Mouse (Mus musculus): ENCODE measurements around the gene D6Ertd527e. TPM values are rescaled to one million over a fixed set of nuclear protein-coding genes. Genes with fewer than 3 reads are reported as not detected.

Gene D6Ertd527e
- polyA plus RNA-seq, 1 experiment from 2014 or later = 0.18 TPM

- no peak overlapping the region for H3K9ac ChIP-seq (replicated peaks)
- no peaks in the 10 kb centered on the region for H3K27me3 ChIP-seq (replicated peaks)
- peaks cover 4% of the 10 kb centered on the region; the same call in 1 of the 2 replicates for H3K4me1 ChIP-seq
- ATAC-seq (ENCODE audit: low FRiP score) = no peak
- H3K36me3 ChIP-seq = no peaks in the 10 kb centered on the region
- H3K4me2 ChIP-seq = no peak overlapping the region
- no peaks in the 10 kb centered on the region for H3K9me3 ChIP-seq (replicated peaks)
- 81% methylated on average over 2 of the region's 2 CpGs for WGBS
- no peak overlapping the region for H3K4me3 ChIP-seq (replicated peaks)
- no peak overlapping the region for H3K27ac ChIP-seq (replicated peaks)
Measured at GRCm38 (mm10) chr6:87115981-87116380, 11.4 kb downstream of the D6Ertd527e start.

- no peaks in the 10 kb centered on the region for H3K9me3 ChIP-seq (replicated peaks)
- H3K4me3 ChIP-seq (replicated peaks) = no peak overlapping the region
- H3K27ac ChIP-seq (replicated peaks) = no peak overlapping the region
- ATAC-seq (ENCODE audit: low FRiP score) = no peak
- no peaks in the 10 kb centered on the region for H3K27me3 ChIP-seq (replicated peaks)
- H3K4me2 ChIP-seq = no peak overlapping the region
- 89% methylated on average over 7 of the region's 7 CpGs for WGBS
- H3K36me3 ChIP-seq = no peaks in the 10 kb centered on the region
- H3K4me1 ChIP-seq = peaks cover 4% of the 10 kb centered on the region; the same call in 1 of the 2 replicates
- H3K9ac ChIP-seq (replicated peaks) = no peak overlapping the region
Measured at GRCm38 (mm10) chr6:87116596-87116995, 12.1 kb downstream of the D6Ertd527e start.

- Histone ChIP-seq H3K4me1 (no peaks in the 10 kb centered on the region), H3K36me3 (no peaks in the 10 kb centered on the region), H3K27ac (replicated peaks) (no peak overlapping the region), H3K9me3 (replicated peaks) (no peaks in the 10 kb centered on the region), H3K4me3 (replicated peaks) (no peak overlapping the region), H3K27me3 (replicated peaks) (no peaks in the 10 kb centered on the region), H3K4me2 (no peak overlapping the region), H3K9ac (replicated peaks) (no peak overlapping the region)
- no peak for ATAC-seq (ENCODE audit: low FRiP score)
- WGBS = 86% methylated on average over 20 of the region's 20 CpGs
Measured at GRCm38 (mm10) chr6:87119066-87119837, 14.7 kb downstream of the D6Ertd527e start.

GRCm38 (mm10) chr6:87119975-87120374 lies 15.4 kb downstream of the D6Ertd527e start:
- Histone ChIP-seq H3K27ac (replicated peaks) (no peak overlapping the region), H3K27me3 (replicated peaks) (no peaks in the 10 kb centered on the region), H3K4me2 (no peak overlapping the region), H3K4me3 (replicated peaks) (no peak overlapping the region), H3K9ac (replicated peaks) (no peak overlapping the region), H3K9me3 (replicated peaks) (no peaks in the 10 kb centered on the region), H3K36me3 (no peaks in the 10 kb centered on the region), H3K4me1 (no peaks in the 10 kb centered on the region)
- no peak for ATAC-seq (ENCODE audit: low FRiP score)
- 80% methylated on average over 4 of the region's 4 CpGs for WGBS

- H3K4me1 ChIP-seq = no peaks in the 10 kb centered on the region
- no peaks in the 10 kb centered on the region for H3K9me3 ChIP-seq (replicated peaks)
- no peak for ATAC-seq (ENCODE audit: low FRiP score)
- H3K9ac ChIP-seq (replicated peaks) = no peak overlapping the region
- H3K4me2 ChIP-seq = no peak overlapping the region
- WGBS = 93% methylated on average over 6 of the region's 6 CpGs
- H3K27me3 ChIP-seq (replicated peaks) = no peaks in the 10 kb centered on the region
- H3K27ac ChIP-seq (replicated peaks) = no peak overlapping the region
- H3K36me3 ChIP-seq = no peaks in the 10 kb centered on the region
- no peak overlapping the region for H3K4me3 ChIP-seq (replicated peaks)
Measured at GRCm38 (mm10) chr6:87120661-87121060, 16.1 kb downstream of the D6Ertd527e start.

- Histone ChIP-seq H3K27me3 (replicated peaks) (no peaks in the 10 kb centered on the region), H3K9me3 (replicated peaks) (no peaks in the 10 kb centered on the region), H3K4me1 (no peaks in the 10 kb centered on the region), H3K4me3 (replicated peaks) (no peak overlapping the region), H3K9ac (replicated peaks) (no peak overlapping the region), H3K4me2 (no peak overlapping the region), H3K27ac (replicated peaks) (no peak overlapping the region), H3K36me3 (no peaks in the 10 kb centered on the region)
- ATAC-seq (ENCODE audit: low FRiP score) = no peak
- WGBS = 85% methylated on average over 7 of the region's 7 CpGs
Measured at GRCm38 (mm10) chr6:87121961-87122360, 17.4 kb downstream of the D6Ertd527e start.

- ATAC-seq (ENCODE audit: low FRiP score) = no peak
- Histone ChIP-seq H3K9me3 (replicated peaks) (no peaks in the 10 kb centered on the region), H3K4me3 (replicated peaks) (no peak overlapping the region), H3K27me3 (replicated peaks) (no peaks in the 10 kb centered on the region), H3K27ac (replicated peaks) (no peak overlapping the region), H3K4me2 (no peak overlapping the region), H3K36me3 (no peaks in the 10 kb centered on the region), H3K4me1 (no peaks in the 10 kb centered on the region), H3K9ac (replicated peaks) (no peak overlapping the region)
- WGBS = 92% methylated on average over 6 of the region's 6 CpGs
Measured at GRCm38 (mm10) chr6:87123406-87123805, 18.9 kb downstream of the D6Ertd527e start.

- Histone ChIP-seq H3K9me3 (replicated peaks) (no peaks in the 10 kb centered on the region), H3K4me3 (replicated peaks) (no peak overlapping the region), H3K4me1 (no peaks in the 10 kb centered on the region), H3K9ac (replicated peaks) (no peak overlapping the region), H3K4me2 (no peak overlapping the region), H3K27ac (replicated peaks) (no peak overlapping the region), H3K27me3 (replicated peaks) (no peaks in the 10 kb centered on the region), H3K36me3 (no peaks in the 10 kb centered on the region)
- WGBS = 81% methylated on average over 4 of the region's 4 CpGs
- ATAC-seq (ENCODE audit: low FRiP score) = no peak
Measured at GRCm38 (mm10) chr6:87123973-87124372, 19.4 kb downstream of the D6Ertd527e start.

GRCm38 (mm10) chr6:87127049-87127753 lies 22.7 kb downstream of the D6Ertd527e start:
- Histone ChIP-seq H3K27ac (replicated peaks) (no peak overlapping the region), H3K36me3 (no peaks in the 10 kb centered on the region)
- WGBS = 75% methylated on average over 8 of the region's 8 CpGs

GRCm38 (mm10) chr6:87129861-87130260 lies 25.3 kb downstream of the D6Ertd527e start:
- ATAC-seq (ENCODE audit: low FRiP score) = no peak
- H3K9me3 ChIP-seq (replicated peaks) = no peaks in the 10 kb centered on the region
- 89% methylated on average over 8 of the region's 8 CpGs for whole genome bisulfite sequencing
- no peak overlapping the region for H3K27ac ChIP-seq (replicated peaks)
- no peaks in the 10 kb centered on the region for H3K4me1 ChIP-seq
- no peak overlapping the region for H3K9ac ChIP-seq (replicated peaks)
- H3K4me3 ChIP-seq (replicated peaks) = no peak overlapping the region
- no peak overlapping the region for H3K4me2 ChIP-seq
- H3K27me3 ChIP-seq (replicated peaks) = no peaks in the 10 kb centered on the region
- H3K36me3 ChIP-seq = no peaks in the 10 kb centered on the region

More at GRCm38 (mm10) chr6:87127049-87127753, 22.7 kb downstream of the D6Ertd527e start:
- Histone ChIP-seq H3K4me3 (replicated peaks) (no peak overlapping the region), H3K9me3 (replicated peaks) (no peaks in the 10 kb centered on the region), H3K4me2 (no peak overlapping the region), H3K4me1 (no peaks in the 10 kb centered on the region), H3K9ac (replicated peaks) (no peak overlapping the region), H3K27me3 (replicated peaks) (no peaks in the 10 kb centered on the region)
- no peak for ATAC-seq (ENCODE audit: low FRiP score)

- H3K4me3 ChIP-seq (replicated peaks) = no peak overlapping the region
- no peak for ATAC-seq (ENCODE audit: low FRiP score)
- H3K4me2 ChIP-seq = no peak overlapping the region
- WGBS = 96% methylated on average over 7 of the region's 7 CpGs
- no peaks in the 10 kb centered on the region for H3K27me3 ChIP-seq (replicated peaks)
- no peak overlapping the region for H3K27ac ChIP-seq (replicated peaks)
- no peak overlapping the region for H3K9ac ChIP-seq (replicated peaks)
- no peaks in the 10 kb centered on the region for H3K4me1 ChIP-seq
- H3K36me3 ChIP-seq = no peaks in the 10 kb centered on the region
- H3K9me3 ChIP-seq (replicated peaks) = no peaks in the 10 kb centered on the region
Measured at GRCm38 (mm10) chr6:87130628-87131027, 26.1 kb downstream of the D6Ertd527e start.

GRCm38 (mm10) chr6:87131078-87131477 lies 26.5 kb downstream of the D6Ertd527e start:
- no peaks in the 10 kb centered on the region for H3K4me1 ChIP-seq
- 63% methylated on average over 1 of the region's 1 CpGs for WGBS
- no peak overlapping the region for H3K4me2 ChIP-seq
- no peaks in the 10 kb centered on the region for H3K27me3 ChIP-seq (replicated peaks)
- no peaks in the 10 kb centered on the region for H3K9me3 ChIP-seq (replicated peaks)
- H3K36me3 ChIP-seq = peaks cover 4% of the 10 kb centered on the region; the same call in 1 of the 2 replicates
- no peak overlapping the region for H3K27ac ChIP-seq (replicated peaks)
- no peak overlapping the region for H3K4me3 ChIP-seq (replicated peaks)
- ATAC-seq (ENCODE audit: low FRiP score) = no peak
- no peak overlapping the region for H3K9ac ChIP-seq (replicated peaks)
